Mouse (Mus musculus) gastrocnemius, postnatal 36 days (tissue): ENCODE measurements around the gene Pla2g4a. TPM values are rescaled to one million over a fixed set of nuclear protein-coding genes. Genes with fewer than 3 reads are reported as not detected.

Source experiments
- DNase-seq, 2 experiments: peaks; one replicate each; pipeline ENCODE4 v3.0.0; 2022
- intact Hi-C: fragments of 180-260 bp; cut with DNase I; formaldehyde crosslinking; loops from one replicate; pipeline ENCODE4 v1.15.1; 2025
- total RNA-seq, 2 experiments: library from RNA; stranded (reverse); gene quantifications; 2 replicates each; pipeline ENCODE4 v1.2.3; 2021

The Pla2g4a gene
- total RNA-seq, 2 experiments from 2014 or later: 1.3 to 1.5 TPM

GRCm38 (mm10) chr1:149861543-149861942 lies 99.5 kb downstream of the Pla2g4a start:
- intact Hi-C loops: no loop called here

GRCm38 (mm10) chr1:149858734-149859133 lies 102.4 kb downstream of the Pla2g4a start:
- no peak for DNase-seq
- intact Hi-C loops: no loop called here

More at GRCm38 (mm10) chr1:149861543-149861942, 99.5 kb downstream of the Pla2g4a start:
- DNase-seq: no peak

- peak; percentile 66 to 73 for DNase-seq
- intact Hi-C loops: no loop called here
Measured at GRCm38 (mm10) chr1:149856720-149857119, 104.4 kb downstream of the Pla2g4a start.

GRCm38 (mm10) chr1:149855581-149855980 lies 105.5 kb downstream of the Pla2g4a start:
- DNase-seq: peak in 1 of 2 experiments; percentile 17
- intact Hi-C loops: no loop called here

GRCm38 (mm10) chr1:149854867-149855266 lies 106.2 kb downstream of the Pla2g4a start:
- DNase-seq: no peak
- intact Hi-C loops: no loop called here

GRCm38 (mm10) chr1:149846655-149847054 lies 114.4 kb downstream of the Pla2g4a start:
- DNase-seq: no peak
- intact Hi-C loops: no loop called here

- DNase-seq: no peak
Measured at GRCm38 (mm10) chr1:149841845-149842244, 119.2 kb downstream of the Pla2g4a start.

GRCm38 (mm10) chr1:149840961-149841416 lies 120.1 kb downstream of the Pla2g4a start:
- intact Hi-C loops: no loop called here
- no peak for DNase-seq

More at GRCm38 (mm10) chr1:149841845-149842244, 119.2 kb downstream of the Pla2g4a start:
- intact Hi-C loops: no loop called here

- DNase-seq: no peak
- intact Hi-C loops: no loop called here
Measured at GRCm38 (mm10) chr1:149840312-149840930, 120.7 kb downstream of the Pla2g4a start.

GRCm38 (mm10) chr1:149836496-149836895 lies 124.6 kb downstream of the Pla2g4a start:
- intact Hi-C loops: no loop called here

GRCm38 (mm10) chr1:149833876-149834275 lies 127.2 kb downstream of the Pla2g4a start:
- no peak for DNase-seq
- intact Hi-C loops: loop anchor here (5.0 kb wide), 1 partner anchor 428 kb away; no protein-coding TSS in a partner anchor

More at GRCm38 (mm10) chr1:149836496-149836895, 124.6 kb downstream of the Pla2g4a start:
- DNase-seq: no peak

- no peak for DNase-seq
- intact Hi-C loops: loop anchor here (5.0 kb wide), 1 partner anchor 429 kb away; no protein-coding TSS in a partner anchor
Measured at GRCm38 (mm10) chr1:149832952-149833351, 128.1 kb downstream of the Pla2g4a start.

GRCm38 (mm10) chr1:149832514-149832913 lies 128.6 kb downstream of the Pla2g4a start:
- intact Hi-C loops: loop anchor here (5.0 kb wide), 1 partner anchor 430 kb away; no protein-coding TSS in a partner anchor
- no peak for DNase-seq

GRCm38 (mm10) chr1:149831100-149831499 lies 130.0 kb downstream of the Pla2g4a start:
- DNase-seq: no peak
- intact Hi-C loops: loop anchor here (5.0 kb wide), 1 partner anchor 431 kb away; no protein-coding TSS in a partner anchor

GRCm38 (mm10) chr1:149813616-149814345 lies 147.3 kb downstream of the Pla2g4a start:
- DNase-seq: no peak

GRCm38 (mm10) chr1:149809527-149809926 lies 151.6 kb downstream of the Pla2g4a start:
- intact Hi-C loops: no loop called here
- no peak for DNase-seq

More at GRCm38 (mm10) chr1:149813616-149814345, 147.3 kb downstream of the Pla2g4a start:
- intact Hi-C loops: no loop called here

Other genes starting within 250 kb of the Pla2g4a start
- under 1 TPM; 0.33 to 0.35 TPM for gene Ptgs2, start 138.7 kb upstream of the Pla2g4a start, total RNA-seq